Mouse (Mus musculus) testis, postnatal 10 days (tissue): ENCODE data around the gene 6030458C11Rik.
A peak's percentile ranks its signal among the peaks of the same experiment; 100 is the strongest.
"Not testable (repeated sequence)": the region's sequence is repeated elsewhere in the genome, so short reads cannot be mapped to it uniquely, and the experiment has no call there.

ENCODE experiments used
- DNase-seq: peaks from one replicate; pipeline ENCODE4 v3.0.0; 2021; ENCODE audit warnings: low spot score

The 6030458C11Rik gene

GRCm38 (mm10) chr15:12822416-12823395, 1.7 kb downstream of the 6030458C11Rik start:
- DNase-seq, result no peak

GRCm38 (mm10) chr15:12817592-12817991, 6.9 kb downstream of the 6030458C11Rik start:
- DNase-seq, result no peak

- no peak for DNase-seq
These were observed 11.8 kb downstream of the 6030458C11Rik start for GRCm38 (mm10) chr15:12812646-12813045.

- no peak for DNase-seq
These were observed 15.1 kb downstream of the 6030458C11Rik start for GRCm38 (mm10) chr15:12809305-12809704.

GRCm38 (mm10) chr15:12807088-12807487, 17.4 kb downstream of the 6030458C11Rik start:
- no peak for DNase-seq

- no peak for DNase-seq
These were observed 19.4 kb downstream of the 6030458C11Rik start for GRCm38 (mm10) chr15:12805071-12805470.

GRCm38 (mm10) chr15:12801142-12801506, 23.3 kb downstream of the 6030458C11Rik start:
- DNase-seq, result not testable (repeated sequence)

DNA sequence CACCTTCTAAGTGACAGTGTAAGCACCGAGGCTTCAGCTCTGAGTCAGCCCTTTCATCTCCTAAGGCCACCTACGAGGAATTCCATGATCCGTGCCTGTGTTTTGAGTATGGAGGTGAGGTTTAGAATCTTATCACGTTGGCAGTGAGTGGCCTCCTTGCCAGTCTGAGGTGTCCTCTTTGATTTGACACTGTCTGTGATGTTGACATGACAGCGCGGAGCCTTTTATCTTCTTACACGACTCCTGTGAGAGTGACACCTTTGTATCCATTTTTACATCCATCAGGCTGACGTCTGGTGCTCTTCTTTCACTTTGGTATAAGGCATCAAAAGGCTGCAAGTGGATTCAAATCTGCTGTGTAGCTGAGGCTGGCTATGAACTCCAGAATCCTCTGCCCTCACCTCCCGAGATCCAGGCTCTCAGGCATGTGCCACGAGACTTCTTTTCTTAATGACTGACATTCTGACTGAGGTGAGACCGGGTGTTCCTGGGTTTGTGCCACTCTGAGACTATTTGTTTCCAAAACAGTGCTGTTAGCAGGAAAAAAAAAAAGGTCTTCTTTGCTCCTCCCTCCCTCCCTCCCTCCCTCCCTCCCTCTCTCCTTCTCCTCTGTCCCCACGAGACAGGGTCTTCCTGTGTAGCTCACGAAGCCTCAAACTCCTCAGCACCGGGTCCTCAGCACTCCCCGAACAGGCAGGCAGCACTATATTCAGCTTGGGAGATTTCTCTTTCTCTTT, 23.9 kb downstream of the 6030458C11Rik start:
- DNase-seq, result no peak

GRCm38 (mm10) chr15:12798043-12798442, 26.4 kb downstream of the 6030458C11Rik start:
- DNase-seq, result no peak

GRCm38 (mm10) chr15:12795909-12796470, 28.5 kb downstream of the 6030458C11Rik start:
- no peak for DNase-seq

- DNase-seq, result peak; percentile 59
These were observed 29.0 kb downstream of the 6030458C11Rik start for GRCm38 (mm10) chr15:12795457-12795894.

DNA sequence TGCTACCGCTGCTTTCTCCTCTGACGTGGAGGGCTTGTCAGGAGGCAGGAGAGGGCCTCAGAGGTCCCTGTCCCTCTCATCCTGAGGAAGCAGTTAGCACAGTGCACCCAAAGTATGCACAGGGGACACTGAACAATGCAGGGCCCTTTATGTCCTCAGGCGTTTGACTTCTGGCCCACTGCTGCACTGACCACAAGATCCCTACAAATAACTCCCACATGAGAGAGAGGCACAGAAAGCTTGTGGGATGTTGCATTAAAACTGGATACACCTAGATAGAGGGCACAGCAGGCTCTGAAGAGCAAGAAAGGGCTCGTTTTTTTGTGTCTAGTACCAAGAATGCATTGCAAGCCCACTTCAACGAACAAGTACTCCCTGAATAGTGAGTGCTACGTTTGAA, 30.1 kb downstream of the 6030458C11Rik start:
- no peak for DNase-seq

GRCm38 (mm10) chr15:12789406-12789867, 35.0 kb downstream of the 6030458C11Rik start:
- no peak for DNase-seq

DNA sequence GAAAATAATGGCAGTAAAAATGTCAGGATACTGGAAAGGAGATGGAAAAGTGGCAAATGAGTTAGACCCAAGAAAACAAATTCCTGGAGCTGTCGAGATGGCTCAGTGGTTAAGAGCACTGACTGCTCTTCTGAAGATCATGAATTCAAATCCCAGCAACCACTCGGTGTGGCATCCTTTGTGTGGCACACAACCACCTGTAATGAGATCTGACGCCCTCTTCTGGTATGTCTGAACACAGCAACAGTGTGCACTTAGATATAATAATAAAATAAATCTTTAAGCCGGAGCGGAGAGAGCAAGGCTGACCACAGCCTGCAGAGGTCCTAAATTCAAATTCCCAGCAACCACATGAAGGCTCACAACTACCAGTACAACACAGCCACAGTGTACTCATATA, 35.9 kb downstream of the 6030458C11Rik start:
- DNase-seq, result no peak

DNA sequence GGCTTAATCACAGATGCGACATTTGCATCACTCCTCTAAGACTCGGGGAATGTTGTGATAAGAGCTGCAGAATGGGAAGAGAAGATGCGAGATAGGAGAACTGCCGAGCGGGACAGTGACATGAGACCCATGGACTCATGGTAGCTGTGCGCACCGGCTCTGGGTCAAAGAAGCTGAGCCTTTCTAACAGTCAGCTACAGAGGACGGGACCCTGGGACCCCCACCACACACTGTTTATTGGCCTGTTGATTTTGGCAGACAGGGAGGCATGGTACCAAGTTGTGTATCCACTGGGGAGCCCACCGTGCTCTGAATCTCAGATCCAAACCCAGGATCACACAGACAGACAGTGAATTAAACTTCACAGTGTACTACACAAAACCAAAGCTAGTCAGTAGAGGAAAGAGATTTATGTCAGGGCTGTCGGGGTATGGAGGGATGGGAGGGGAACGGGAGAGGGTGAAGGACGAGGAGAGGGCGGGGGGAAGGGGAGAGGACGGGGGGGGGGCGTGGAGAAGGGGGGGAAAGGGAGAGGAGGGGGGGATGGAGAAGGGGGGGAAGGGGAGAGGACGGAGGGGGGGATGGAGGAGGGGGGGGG, 42.6 kb downstream of the 6030458C11Rik start:
- no peak for DNase-seq

DNA sequence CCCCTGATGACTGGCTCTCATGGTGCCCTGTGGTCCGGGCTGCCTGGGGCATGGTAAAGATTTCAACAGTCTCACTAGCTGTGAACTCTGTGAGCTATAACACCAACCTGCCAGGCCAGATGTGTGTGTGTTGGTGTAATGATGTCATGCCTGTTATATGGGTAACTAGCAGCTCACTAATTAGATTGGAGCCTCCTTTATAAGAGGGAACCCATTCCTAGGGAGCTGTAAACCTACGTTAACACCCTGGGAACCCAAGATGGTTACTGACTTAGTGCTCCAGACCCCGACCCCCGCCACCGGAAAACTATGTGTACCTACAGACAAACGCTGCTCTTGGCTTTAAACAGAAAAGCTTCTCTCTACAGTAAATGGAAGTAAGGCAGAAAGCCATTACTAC, 43.2 kb downstream of the 6030458C11Rik start:
- DNase-seq, result no peak

DNA sequence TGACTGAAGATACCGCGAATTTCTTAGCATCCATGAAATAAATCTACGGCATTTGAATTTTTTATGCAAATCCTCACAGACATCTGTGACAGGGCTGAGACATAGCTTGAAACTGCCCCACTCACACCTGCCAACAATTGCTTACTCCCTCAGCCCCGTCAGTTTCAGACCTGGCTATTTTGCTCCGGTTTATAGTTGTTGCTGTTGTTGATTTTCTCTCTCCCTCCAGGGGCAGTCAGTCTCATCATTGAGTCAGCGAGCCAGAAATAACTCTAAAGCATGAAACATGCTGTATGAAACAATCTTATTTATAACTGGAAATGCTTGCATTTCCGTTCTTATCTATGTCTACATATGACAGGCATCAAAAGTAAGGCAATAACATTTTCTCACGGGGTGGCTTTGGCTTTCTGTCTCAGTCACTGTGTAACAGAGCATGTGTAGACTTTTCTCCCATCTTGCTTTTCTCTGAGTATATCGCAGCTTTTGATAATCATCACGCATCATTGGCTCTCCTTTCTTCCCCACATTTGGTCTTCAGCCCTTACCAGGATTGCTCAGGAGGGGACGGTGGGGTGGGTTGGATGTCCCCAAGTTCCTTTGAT, 50.2 kb downstream of the 6030458C11Rik start:
- no peak for DNase-seq

- no peak for DNase-seq
These were observed 53.5 kb downstream of the 6030458C11Rik start for GRCm38 (mm10) chr15:12770958-12771357.

DNA sequence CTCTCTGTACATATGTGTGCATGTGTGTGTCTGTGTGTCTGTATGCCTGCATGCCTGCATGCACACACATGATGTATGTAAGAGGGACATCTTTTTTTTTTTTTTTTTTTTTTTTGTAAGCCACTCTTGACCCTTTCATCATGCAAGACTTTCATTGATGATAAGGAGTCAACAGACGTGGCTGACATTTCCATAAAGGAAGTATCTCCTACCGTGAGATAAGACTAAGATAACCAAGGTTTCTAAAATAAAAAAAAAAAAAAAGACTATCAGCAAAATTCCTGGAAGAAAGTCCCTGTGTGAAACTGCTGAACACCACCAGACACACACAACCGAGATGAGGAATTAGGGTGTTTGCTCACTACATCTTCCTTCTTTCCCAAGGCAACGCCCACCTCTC, 57.6 kb downstream of the 6030458C11Rik start:
- no peak for DNase-seq

DNA sequence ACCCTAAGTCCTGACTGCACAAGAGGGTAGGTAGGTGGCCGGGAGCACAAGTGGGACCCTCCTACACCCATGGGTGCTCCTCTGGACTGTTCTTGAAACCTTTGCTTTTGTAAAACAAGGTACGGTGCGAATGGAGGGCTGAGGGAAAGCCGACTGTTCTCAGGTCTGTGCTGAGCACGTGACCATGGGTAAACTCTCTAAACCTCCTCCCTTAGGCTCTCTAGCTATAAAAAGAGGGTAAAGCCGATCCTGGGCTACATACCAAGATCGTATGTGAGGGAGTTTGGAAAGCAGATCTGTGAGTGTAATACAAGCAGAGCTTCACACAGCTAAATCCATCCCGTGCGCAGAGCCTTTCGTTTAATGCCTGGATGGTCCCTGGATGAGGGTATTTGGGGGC, 61.3 kb downstream of the 6030458C11Rik start:
- DNase-seq, result no peak

DNA sequence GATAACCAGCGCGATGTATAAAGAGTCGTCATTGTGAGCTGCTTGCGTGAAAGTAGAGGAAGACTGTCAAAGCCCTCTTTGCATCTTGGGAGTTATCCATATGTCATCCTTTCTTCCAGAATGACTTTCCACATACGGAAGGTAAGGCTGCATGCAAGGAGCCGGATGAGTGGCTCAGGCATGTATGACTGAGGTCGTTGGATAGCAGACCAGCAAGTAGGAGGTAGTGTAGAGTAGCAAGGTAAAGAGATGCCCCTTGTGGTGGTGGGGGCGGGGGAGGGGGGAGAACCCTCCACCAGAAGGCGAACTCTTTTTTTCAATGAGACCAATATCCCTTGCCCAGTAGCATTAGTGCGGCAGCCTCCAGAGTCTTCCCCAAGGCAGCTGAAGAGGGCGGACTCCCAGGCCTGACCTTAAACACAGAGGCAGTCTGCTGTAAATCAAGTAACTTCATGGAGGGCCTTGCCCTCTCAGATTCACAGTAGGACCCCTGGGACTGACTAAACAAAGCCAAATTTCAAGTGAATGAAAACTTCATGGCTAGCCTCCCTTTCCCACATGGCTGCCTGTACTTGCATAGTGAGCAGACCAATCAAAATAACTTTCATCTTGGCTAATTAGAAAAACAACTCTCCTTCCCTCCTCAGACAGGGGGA, 62.1 kb downstream of the 6030458C11Rik start:
- DNase-seq, result no peak
